Mouse (Mus musculus) myocyte (in vitro differentiated cells): ENCODE data around the gene Gm42791. TPM values are rescaled to one million over a fixed set of nuclear protein-coding genes. Genes with fewer than 3 reads are reported as not detected.

ENCODE experiments used
- H3K27me3 ChIP-seq: one replicate; pipeline ENCODE4 v1.6.1; 2011; ENCODE audit not compliant: control insufficient read depth, insufficient read depth, insufficient read length
- H3K36me3 ChIP-seq: one replicate; pipeline ENCODE4 v1.6.1; 2011; ENCODE audit not compliant: control insufficient read depth, insufficient read depth
- H3K4me2 ChIP-seq: one replicate; pipeline ENCODE4 v1.6.1; 2011; ENCODE audit warnings: low read depth, control low read depth
- H3K4me3 ChIP-seq: one replicate; pipeline ENCODE4 v1.5.1; 2011; ENCODE audit warnings: mild to moderate bottlenecking, control low read depth, moderate library complexity
- H3K79me2 ChIP-seq: one replicate; pipeline ENCODE4 v1.6.1; 2011; ENCODE audit not compliant: control insufficient read depth, insufficient read depth
- H3ac ChIP-seq: one replicate; pipeline ENCODE4 v1.6.1; 2011; ENCODE audit not compliant: control insufficient read depth, insufficient read length
- CEBPB ChIP-seq: IDR thresholded peaks from 2 replicates; pipeline ENCODE4 v1.6.1; 2011; ENCODE audit warnings: mild to moderate bottlenecking, moderate library complexity; ENCODE audit not compliant: poor library complexity, insufficient read depth, severe bottlenecking
- E2F4 ChIP-seq: IDR thresholded peaks from one replicate; pipeline ENCODE4 v1.6.1; 2011; ENCODE audit warnings: mild to moderate bottlenecking, control low read depth, moderate library complexity; ENCODE audit not compliant: insufficient read depth
- MAX ChIP-seq: IDR thresholded peaks from one replicate; pipeline ENCODE4 v1.6.1; 2011; ENCODE audit warnings: low read depth, mild to moderate bottlenecking, control low read depth
- MYOD1 ChIP-seq, 3 experiments: IDR thresholded peaks; one replicate each; pipeline ENCODE4 v1.6.1; 2011; ENCODE audit warnings: control low read depth in 2 of 3, low read depth in 2 of 3, mild to moderate bottlenecking in 2 of 3, moderate library complexity in 1 of 3; ENCODE audit not compliant: insufficient read length in 2 of 3, control insufficient read depth in 1 of 3
- MYOG ChIP-seq, 3 experiments: IDR thresholded peaks; one replicate each; pipeline ENCODE4 v1.6.1; 2011; ENCODE audit warnings: control low read depth in 2 of 3, low read depth in 2 of 3, mild to moderate bottlenecking in 2 of 3; ENCODE audit not compliant: insufficient read length in 2 of 3, control insufficient read depth in 1 of 3, insufficient read depth in 1 of 3
- POLR2A ChIP-seq: IDR thresholded peaks from one replicate; pipeline ENCODE4 v1.6.1; 2011; ENCODE audit warnings: low read depth, mild to moderate bottlenecking, control low read depth, moderate library complexity; ENCODE audit not compliant: insufficient read length
- POLR2AphosphoS2 ChIP-seq: IDR thresholded peaks from one replicate; pipeline ENCODE4 v1.6.1; 2011; ENCODE audit warnings: low read depth, control low read depth; ENCODE audit not compliant: insufficient read length
- REST ChIP-seq: IDR thresholded peaks from one replicate; pipeline ENCODE4 v1.6.1; 2011; ENCODE audit warnings: mild to moderate bottlenecking, control low read depth, moderate library complexity; ENCODE audit not compliant: insufficient read depth, insufficient read length
- SRF ChIP-seq: IDR thresholded peaks from one replicate; pipeline ENCODE4 v1.6.1; 2011; ENCODE audit warnings: low read depth; ENCODE audit not compliant: control insufficient read depth, insufficient read length
- TCF12 ChIP-seq: IDR thresholded peaks from one replicate; pipeline ENCODE4 v1.6.1; 2011; ENCODE audit warnings: mild to moderate bottlenecking, control low read depth; ENCODE audit not compliant: poor library complexity, insufficient read depth, severe bottlenecking
- TCF3 ChIP-seq: IDR thresholded peaks from one replicate; pipeline ENCODE4 v1.6.1; 2011; ENCODE audit warnings: low read depth, control low read depth; ENCODE audit not compliant: insufficient read length
- USF1 ChIP-seq: IDR thresholded peaks from one replicate; pipeline ENCODE4 v1.6.1; 2011; ENCODE audit warnings: low read depth, mild to moderate bottlenecking, control low read depth, moderate library complexity
- polyA plus RNA-seq: library from polyadenylated mRNA; unstranded; fragments of >200 nt; fragmentation: generic; extraction: Trizol; gene quantifications from one replicate; pipeline ENCODE4 v1.2.1, GENCODE M21; 2012; ENCODE audit warnings: missing spikeins

The Gm42791 gene
- polyA plus RNA-seq, 1 experiment = 0.11 TPM

DNA sequence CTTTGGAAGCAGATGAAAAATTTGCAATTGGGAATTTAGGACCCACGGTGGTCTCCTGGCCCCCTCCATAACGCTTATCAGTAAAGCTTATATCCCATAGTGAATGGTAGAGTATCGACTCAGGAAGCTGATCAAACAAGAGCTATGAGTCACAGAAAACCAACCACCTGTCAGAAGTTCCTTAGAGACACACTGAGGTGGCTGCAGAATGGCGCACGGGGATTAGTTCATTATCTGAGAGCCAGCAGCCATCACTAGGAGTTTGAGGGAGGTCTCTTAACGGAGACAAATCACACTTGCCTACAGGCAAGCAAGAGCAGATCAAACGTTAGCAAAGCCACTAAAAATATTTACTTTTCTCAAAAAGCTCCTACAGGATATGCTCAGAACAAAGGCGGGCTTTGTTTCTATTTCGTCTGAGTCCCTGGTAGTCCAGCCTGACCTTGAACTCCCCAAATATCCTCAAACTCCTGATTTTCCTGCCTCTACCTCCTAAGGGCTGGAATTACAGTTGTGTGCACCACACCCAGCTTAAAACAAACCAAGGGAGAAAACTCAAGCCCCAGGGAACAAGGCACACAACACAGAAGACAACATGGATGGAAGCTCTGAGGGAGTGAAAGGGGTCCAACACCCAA lies 37.9 kb downstream of the Gm42791 start:
- TF ChIP-seq USF1 (no peak), MAX (no peak), REST (no peak), POLR2A (no peak), CEBPB (no peak), TCF3 (no peak), E2F4 (no peak), SRF (no peak), POLR2AphosphoS2 (no peak), TCF12 (no peak), MYOG (IDR thresholded peaks at IDR 0.05; ENCODE audit: control insufficient read depth in 1 of 3, insufficient read depth in 1 of 3, insufficient read length in 2 of 3, low read depth in 2 of 3) (no peak), MYOD1 (IDR thresholded peaks at IDR 0.05; ENCODE audit: control insufficient read depth in 1 of 3, insufficient read length in 2 of 3, low read depth in 2 of 3) (no peak)
- no peaks in the 10 kb centered on the region for H3K27me3 ChIP-seq
- no peaks in the 10 kb centered on the region for H3K79me2 ChIP-seq
- no peak overlapping the region for H3K4me2 ChIP-seq
- no peak overlapping the region for H3ac ChIP-seq
- H3K4me3 ChIP-seq = no peak overlapping the region
- H3K36me3 ChIP-seq = no peaks in the 10 kb centered on the region

DNA sequence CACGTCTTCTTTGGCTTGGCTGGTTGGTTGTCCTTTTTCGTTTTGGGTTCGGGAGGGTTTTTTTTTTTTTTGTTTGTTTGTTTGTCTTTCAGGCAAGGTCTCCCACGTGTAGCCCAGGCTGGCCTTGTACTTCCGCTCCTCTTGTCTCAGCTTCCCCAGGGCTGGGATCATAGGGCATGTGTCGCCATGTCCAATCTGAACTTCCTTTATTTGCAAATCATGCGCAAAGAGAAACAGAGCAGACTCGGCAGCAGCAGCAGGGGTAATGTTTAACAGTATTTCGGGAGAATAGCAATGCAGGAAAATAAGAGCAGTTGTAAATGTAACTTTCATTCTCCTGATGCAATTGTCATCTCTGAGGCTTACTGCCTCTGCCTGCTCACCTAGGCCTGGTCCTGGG lies 38.9 kb downstream of the Gm42791 start:
- no peaks in the 10 kb centered on the region for H3K27me3 ChIP-seq
- H3ac ChIP-seq = no peak overlapping the region
- no peak for TF ChIP-seq POLR2AphosphoS2
- TF ChIP-seq USF1 = no peak
- no peak for TF ChIP-seq REST
- no peak for TF ChIP-seq MYOG (IDR thresholded peaks at IDR 0.05; ENCODE audit: control insufficient read depth in 1 of 3, insufficient read depth in 1 of 3, insufficient read length in 2 of 3, low read depth in 2 of 3)
- TF ChIP-seq MYOD1 (IDR thresholded peaks at IDR 0.05; ENCODE audit: control insufficient read depth in 1 of 3, insufficient read length in 2 of 3, low read depth in 2 of 3) = no peak
- TF ChIP-seq TCF3 = no peak
- TF ChIP-seq SRF = no peak
- no peak for TF ChIP-seq E2F4
- no peak for TF ChIP-seq POLR2A
- TF ChIP-seq CEBPB = no peak
- no peak for TF ChIP-seq TCF12
- TF ChIP-seq MAX = no peak
- no peak overlapping the region for H3K4me3 ChIP-seq
- no peaks in the 10 kb centered on the region for H3K79me2 ChIP-seq
- no peak overlapping the region for H3K4me2 ChIP-seq
- no peaks in the 10 kb centered on the region for H3K36me3 ChIP-seq

DNA sequence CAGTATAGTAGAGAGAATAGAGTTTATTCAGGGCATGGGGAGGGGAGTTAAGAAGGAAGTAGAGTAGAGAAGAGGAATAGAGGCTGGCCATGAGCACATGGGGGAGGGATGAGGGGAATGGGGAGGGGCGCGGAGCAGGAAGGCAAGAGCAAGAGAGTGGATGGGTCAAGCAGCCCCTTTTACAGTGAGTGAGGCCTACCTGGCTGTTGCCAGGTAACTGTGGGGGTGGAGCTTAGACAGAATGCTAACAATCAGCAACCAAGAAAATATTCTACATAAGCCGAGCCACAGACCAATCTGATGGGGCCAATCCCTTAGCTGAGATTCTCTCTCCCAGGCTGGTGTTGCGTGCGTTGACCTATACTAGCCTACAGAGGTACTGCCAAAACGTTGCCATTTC lies 39.4 kb downstream of the Gm42791 start:
- H3K36me3 ChIP-seq = no peaks in the 10 kb centered on the region
- no peaks in the 10 kb centered on the region for H3K27me3 ChIP-seq
- no peak overlapping the region for H3K4me2 ChIP-seq
- no peak overlapping the region for H3ac ChIP-seq
- no peak overlapping the region for H3K4me3 ChIP-seq
- TF ChIP-seq CEBPB (no peak), POLR2AphosphoS2 (no peak), SRF (no peak), MYOG (IDR thresholded peaks at IDR 0.05; ENCODE audit: control insufficient read depth in 1 of 3, insufficient read depth in 1 of 3, insufficient read length in 2 of 3, low read depth in 2 of 3) (no peak), POLR2A (no peak), TCF12 (no peak), USF1 (no peak), MYOD1 (IDR thresholded peaks at IDR 0.05; ENCODE audit: control insufficient read depth in 1 of 3, insufficient read length in 2 of 3, low read depth in 2 of 3) (no peak), MAX (no peak), REST (no peak), E2F4 (no peak), TCF3 (no peak)
- H3K79me2 ChIP-seq = no peaks in the 10 kb centered on the region

DNA sequence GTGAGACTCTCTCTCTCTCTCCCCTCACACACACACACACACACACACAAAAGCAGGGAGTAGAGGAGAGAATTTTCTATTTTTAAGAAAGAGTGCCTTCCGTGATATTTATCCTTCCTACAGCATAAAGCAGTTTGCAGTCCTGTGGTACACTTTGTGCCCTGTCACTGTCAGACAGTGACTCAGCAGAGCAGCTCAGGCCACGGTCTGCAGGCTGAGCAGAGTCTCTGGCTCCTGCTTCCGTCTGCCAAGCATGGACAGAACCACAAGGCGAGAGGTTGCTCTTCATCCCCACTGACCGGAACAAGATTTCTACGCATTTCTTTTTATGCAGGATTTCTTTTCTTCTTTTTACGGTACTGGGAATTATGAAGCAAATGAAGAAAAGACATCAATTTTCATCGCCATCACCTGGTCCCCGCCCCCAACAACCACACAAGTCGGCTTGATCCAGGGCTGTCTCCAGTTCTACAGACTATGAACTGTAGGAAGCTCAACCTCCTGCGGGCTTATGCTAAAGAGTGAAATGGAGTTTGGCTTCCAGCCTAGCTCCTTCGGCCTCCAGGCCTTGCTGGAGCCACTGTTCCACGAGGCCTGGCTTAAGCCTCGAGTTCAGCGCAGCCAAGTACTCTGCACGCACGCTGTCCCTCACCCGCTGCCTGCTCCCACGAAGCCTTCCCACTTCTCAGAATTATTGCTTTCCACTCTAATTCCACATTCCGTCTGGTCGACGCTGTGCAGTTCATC lies 40.5 kb downstream of the Gm42791 start:
- TF ChIP-seq TCF12 = no peak
- no peak for TF ChIP-seq SRF
- no peak for TF ChIP-seq MYOG (IDR thresholded peaks at IDR 0.05; ENCODE audit: control insufficient read depth in 1 of 3, insufficient read depth in 1 of 3, insufficient read length in 2 of 3, low read depth in 2 of 3)
- TF ChIP-seq MYOD1 (IDR thresholded peaks at IDR 0.05; ENCODE audit: control insufficient read depth in 1 of 3, insufficient read length in 2 of 3, low read depth in 2 of 3) = no peak
- TF ChIP-seq POLR2A = no peak
- no peak for TF ChIP-seq REST
- TF ChIP-seq CEBPB = no peak
- no peak for TF ChIP-seq E2F4
- TF ChIP-seq USF1 = no peak
- no peak for TF ChIP-seq POLR2AphosphoS2
- no peak for TF ChIP-seq TCF3
- TF ChIP-seq MAX = no peak
- Histone ChIP-seq H3K79me2 (no peaks in the 10 kb centered on the region), H3ac (no peak overlapping the region), H3K36me3 (no peaks in the 10 kb centered on the region), H3K27me3 (no peaks in the 10 kb centered on the region), H3K4me2 (no peak overlapping the region), H3K4me3 (no peak overlapping the region)
